Mouse (Mus musculus) skeletal muscle tissue, postnatal 0 days (tissue): Measurements from ENCODE around the gene Ice1. TPM values are rescaled to one million over a fixed set of nuclear protein-coding genes. Genes with fewer than 3 reads are reported as not detected.

Experiments used
- polyA plus RNA-seq: library from polyadenylated mRNA; unstranded; fragments of >200 nt; fragmentation: Nextera tagmentation; extraction: Ambion mirVana; gene quantifications from 2 replicates; pipeline ENCODE4 v1.2.1, GENCODE M21; 2015

Gene Ice1
- polyA plus RNA-seq = 8.0 and 9.8 TPM in 2 replicates

DNA sequence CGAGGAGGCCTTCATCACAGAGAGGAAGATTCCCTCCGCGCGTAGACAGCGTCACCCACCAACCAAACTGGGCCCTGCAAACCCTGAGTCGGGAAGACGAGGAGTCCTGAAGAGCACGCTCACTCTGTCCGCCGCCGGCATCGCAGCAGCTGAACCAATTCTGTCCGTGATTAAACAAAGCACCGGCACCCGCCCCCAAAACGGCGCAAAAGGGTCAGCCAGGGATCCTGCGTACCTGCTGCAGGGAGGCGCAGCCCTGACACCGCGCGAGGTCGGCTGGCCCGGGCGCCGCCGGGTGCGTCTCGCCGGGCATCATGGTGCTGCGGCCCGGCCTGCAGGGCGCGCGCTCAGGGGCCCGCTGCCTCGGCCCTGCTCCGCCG is at the start of gene Ice1:
Ice1 (minus strand) TSS at position 353 of the 380 bp plus-strand sequence.

Other genes with a start within 250 kb of the Ice1 start
- 0.60 and 0.76 TPM in 2 replicates for gene Adamts16, start 204.2 kb upstream of the Ice1 start, polyA plus RNA-seq